Mouse (Mus musculus): ENCODE measurements around the gene Unc13c. TPM values are rescaled to one million over a fixed set of nuclear protein-coding genes. Genes with fewer than 3 reads are reported as not detected.

Gene Unc13c
- polyA plus RNA-seq, 1 experiment from 2014 or later, result 0.24 TPM

- no peak for ATAC-seq (replicated peaks; ENCODE audit: low FRiP score, low TSS enrichment, low read depth)
- no peak overlapping the region for H3K27ac ChIP-seq (ENCODE audit: low read depth)
- WGBS, result 46% methylated on average over 9 of the region's 9 CpGs
- no peak overlapping the region for H3K4me3 ChIP-seq (ENCODE audit: low read depth, low read length)
- H3K9me3 ChIP-seq (ENCODE audit: control insufficient read depth, low read length), result no peaks in the 10 kb centered on the region
- H3K27me3 ChIP-seq (replicated peaks; ENCODE audit: control insufficient read depth, insufficient read depth, low read length), result peaks cover 7% of the 10 kb centered on the region; the same call in 1 of the 2 replicates
- no peaks in the 10 kb centered on the region for H3K36me3 ChIP-seq (ENCODE audit: control insufficient read depth, insufficient read depth, low read length)
- no peak overlapping the region for H3K4me2 ChIP-seq (ENCODE audit: low read length)
- H3K4me1 ChIP-seq (replicated peaks; ENCODE audit: control insufficient read depth, insufficient read depth, low read length), result 0 out of 2 replicates have a peak, but pooled peaks cover 3% of the 10 kb centered on the region
- DNase-seq (ENCODE audit: low spot score), result no peak
- no peak overlapping the region for H3K9ac ChIP-seq (ENCODE audit: low read length)
Measured at GRCm38 (mm10) chr9:73965322-73965915, 3.3 kb downstream of the Unc13c start.

DNA sequence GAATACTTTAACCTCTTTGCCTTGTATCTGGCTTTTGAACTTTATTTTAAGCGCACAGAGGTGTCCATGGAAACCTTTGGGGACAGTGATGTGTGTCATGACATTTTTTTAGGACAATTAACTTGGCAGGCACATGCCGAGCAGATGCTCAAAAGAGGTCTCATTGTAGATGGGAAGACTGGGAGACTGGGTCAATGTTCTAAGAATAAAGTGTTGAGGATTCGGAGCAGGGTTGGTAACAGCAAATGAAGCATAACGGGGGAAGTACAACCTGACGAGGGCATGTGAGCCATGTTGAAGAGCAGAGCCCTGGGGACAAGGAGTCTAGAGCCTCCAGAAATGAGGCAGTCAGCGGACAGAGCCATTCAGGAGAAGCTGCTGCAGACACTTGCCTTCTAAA is 6.3 kb downstream of the Unc13c start:
- Histone ChIP-seq H3K36me3 (ENCODE audit: control insufficient read depth, insufficient read depth, low read length) (no peaks in the 10 kb centered on the region), H3K27me3 (replicated peaks; ENCODE audit: control insufficient read depth, insufficient read depth, low read length) (no peaks in the 10 kb centered on the region; the same call in 1 of the 2 replicates)
- ATAC-seq (replicated peaks; ENCODE audit: low FRiP score, low TSS enrichment, low read depth), result no peak

DNA sequence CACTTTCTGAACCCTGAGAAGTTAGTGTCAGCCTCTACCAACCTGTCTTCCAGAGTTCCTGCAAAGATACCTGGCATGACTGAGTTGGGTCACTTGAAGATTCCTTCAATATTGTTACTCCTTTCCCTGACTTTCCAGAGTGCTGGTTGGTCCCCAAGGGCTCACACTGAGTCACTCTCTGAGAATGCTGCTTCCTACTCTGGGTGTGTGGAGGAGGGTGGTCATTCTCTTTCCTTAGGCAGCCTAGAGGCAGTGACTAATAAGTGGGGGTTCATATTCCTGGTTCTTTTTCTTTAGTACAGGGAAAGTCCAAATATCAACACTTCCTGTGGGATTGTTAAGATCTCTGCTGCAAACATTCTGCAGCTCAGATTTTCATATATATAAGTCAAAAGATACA is 16.4 kb downstream of the Unc13c start:
- Histone ChIP-seq H3K27me3 (replicated peaks; ENCODE audit: control insufficient read depth, insufficient read depth, low read length) (no peaks in the 10 kb centered on the region), H3K4me2 (ENCODE audit: low read length) (no peak overlapping the region), H3K9ac (ENCODE audit: low read length) (no peak overlapping the region), H3K4me3 (ENCODE audit: low read depth, low read length) (no peak overlapping the region), H3K4me1 (replicated peaks; ENCODE audit: control insufficient read depth, insufficient read depth, low read length) (no peaks in the 10 kb centered on the region), H3K27ac (ENCODE audit: low read depth) (no peak overlapping the region), H3K36me3 (ENCODE audit: control insufficient read depth, insufficient read depth, low read length) (no peaks in the 10 kb centered on the region), H3K9me3 (ENCODE audit: control insufficient read depth, low read length) (no peaks in the 10 kb centered on the region)
- no peak for DNase-seq (ENCODE audit: low spot score)
- ATAC-seq (replicated peaks; ENCODE audit: low FRiP score, low TSS enrichment, low read depth), result no peak

More for the DNA sequence above, 6.3 kb downstream of the Unc13c start:
- Histone ChIP-seq H3K4me3 (ENCODE audit: low read depth, low read length) (no peak overlapping the region), H3K9ac (ENCODE audit: low read length) (no peak overlapping the region), H3K4me1 (replicated peaks; ENCODE audit: control insufficient read depth, insufficient read depth, low read length) (0 out of 2 replicates have a peak, but pooled peaks cover 3% of the 10 kb centered on the region), H3K27ac (ENCODE audit: low read depth) (no peak overlapping the region), H3K4me2 (ENCODE audit: low read length) (no peak overlapping the region), H3K9me3 (ENCODE audit: control insufficient read depth, low read length) (no peaks in the 10 kb centered on the region)
- 87% methylated on average over 6 of the region's 6 CpGs for WGBS
- no peak for DNase-seq (ENCODE audit: low spot score)

DNA sequence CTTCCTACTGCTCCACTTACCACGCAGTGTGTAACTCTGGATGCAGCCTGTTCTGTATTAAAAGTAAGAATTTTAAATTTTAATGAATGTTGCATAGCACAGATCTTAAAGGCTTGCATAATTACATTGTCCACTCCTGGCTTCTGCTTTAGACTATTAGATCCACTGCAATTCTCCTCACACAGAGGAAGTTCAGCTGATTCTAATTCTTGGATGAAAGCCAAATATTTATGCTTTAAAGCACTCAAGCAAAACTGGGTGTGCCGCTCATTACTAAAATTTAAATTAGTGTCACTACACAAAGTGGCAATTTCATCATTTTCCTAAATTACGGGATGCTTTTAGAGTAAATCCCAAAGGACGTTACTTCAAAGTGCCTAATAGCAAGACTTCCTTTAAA is 17.2 kb downstream of the Unc13c start:
- ATAC-seq (replicated peaks; ENCODE audit: low FRiP score, low TSS enrichment, low read depth) (no peak), DNase-seq (ENCODE audit: low spot score) (no peak)
- H3K9me3 ChIP-seq (ENCODE audit: control insufficient read depth, low read length), result no peaks in the 10 kb centered on the region
- no peaks in the 10 kb centered on the region for H3K27me3 ChIP-seq (replicated peaks; ENCODE audit: control insufficient read depth, insufficient read depth, low read length)
- H3K4me3 ChIP-seq (ENCODE audit: low read depth, low read length), result no peak overlapping the region
- H3K27ac ChIP-seq (ENCODE audit: low read depth), result no peak overlapping the region
- 73% methylated on average over 4 of the region's 4 CpGs for WGBS
- H3K9ac ChIP-seq (ENCODE audit: low read length), result no peak overlapping the region
- H3K4me1 ChIP-seq (replicated peaks; ENCODE audit: control insufficient read depth, insufficient read depth, low read length), result no peaks in the 10 kb centered on the region
- H3K36me3 ChIP-seq (ENCODE audit: control insufficient read depth, insufficient read depth, low read length), result no peaks in the 10 kb centered on the region
- no peak overlapping the region for H3K4me2 ChIP-seq (ENCODE audit: low read length)

GRCm38 (mm10) chr9:73934844-73935243 is 33.9 kb downstream of the Unc13c start:
- H3K4me3 ChIP-seq (ENCODE audit: low read depth, low read length), result no peak overlapping the region
- no peak overlapping the region for H3K27ac ChIP-seq (ENCODE audit: low read depth)
- H3K4me1 ChIP-seq (replicated peaks; ENCODE audit: control insufficient read depth, insufficient read depth, low read length), result no peaks in the 10 kb centered on the region
- 62% methylated on average over 4 of the region's 4 CpGs for WGBS
- no peak overlapping the region for H3K4me2 ChIP-seq (ENCODE audit: low read length)
- H3K9ac ChIP-seq (ENCODE audit: low read length), result no peak overlapping the region
- no peaks in the 10 kb centered on the region for H3K36me3 ChIP-seq (ENCODE audit: control insufficient read depth, insufficient read depth, low read length)
- H3K9me3 ChIP-seq (ENCODE audit: control insufficient read depth, low read length), result no peaks in the 10 kb centered on the region
- DNase-seq (ENCODE audit: low spot score) (no peak), ATAC-seq (replicated peaks; ENCODE audit: low FRiP score, low TSS enrichment, low read depth) (no peak)
- H3K27me3 ChIP-seq (replicated peaks; ENCODE audit: control insufficient read depth, insufficient read depth, low read length), result no peaks in the 10 kb centered on the region

GRCm38 (mm10) chr9:73931988-73932387 is 36.8 kb downstream of the Unc13c start:
- no peaks in the 10 kb centered on the region for H3K4me1 ChIP-seq (replicated peaks; ENCODE audit: control insufficient read depth, insufficient read depth, low read length)
- no peaks in the 10 kb centered on the region for H3K27me3 ChIP-seq (replicated peaks; ENCODE audit: control insufficient read depth, insufficient read depth, low read length)
- ATAC-seq (replicated peaks; ENCODE audit: low FRiP score, low TSS enrichment, low read depth) (no peak), DNase-seq (ENCODE audit: low spot score) (no peak)
- H3K27ac ChIP-seq (ENCODE audit: low read depth), result no peak overlapping the region
- H3K9me3 ChIP-seq (ENCODE audit: control insufficient read depth, low read length), result no peaks in the 10 kb centered on the region
- H3K9ac ChIP-seq (ENCODE audit: low read length), result no peak overlapping the region
- H3K36me3 ChIP-seq (ENCODE audit: control insufficient read depth, insufficient read depth, low read length), result no peaks in the 10 kb centered on the region
- no peak overlapping the region for H3K4me2 ChIP-seq (ENCODE audit: low read length)
- WGBS, result 93% methylated on average over 9 of the region's 9 CpGs
- no peak overlapping the region for H3K4me3 ChIP-seq (ENCODE audit: low read depth, low read length)

DNA sequence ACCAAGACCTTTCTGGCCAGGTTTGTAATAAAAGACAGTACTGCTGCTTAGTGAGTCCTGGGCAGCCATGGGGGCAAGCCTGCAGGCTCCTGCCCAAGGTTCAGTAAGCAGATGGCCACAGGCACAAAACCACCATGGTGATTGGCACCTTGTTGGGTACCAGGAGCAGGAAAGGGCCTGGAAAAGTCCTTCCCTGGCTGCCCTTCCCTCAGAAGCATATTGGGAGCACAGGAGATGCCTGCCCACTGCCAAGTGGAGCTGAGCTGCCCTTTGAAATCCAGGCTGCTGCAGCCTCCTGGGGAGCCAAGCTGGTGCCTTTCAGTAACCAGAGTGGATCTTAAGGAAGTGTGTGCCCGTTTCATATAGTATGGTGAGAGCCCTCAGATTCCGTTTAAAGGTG is 41.5 kb downstream of the Unc13c start:
- DNase-seq (ENCODE audit: low spot score), result no peak
- 76% methylated on average over 2 of the region's 2 CpGs for WGBS
- no peaks in the 10 kb centered on the region for H3K4me1 ChIP-seq (replicated peaks; ENCODE audit: control insufficient read depth, insufficient read depth, low read length)

DNA sequence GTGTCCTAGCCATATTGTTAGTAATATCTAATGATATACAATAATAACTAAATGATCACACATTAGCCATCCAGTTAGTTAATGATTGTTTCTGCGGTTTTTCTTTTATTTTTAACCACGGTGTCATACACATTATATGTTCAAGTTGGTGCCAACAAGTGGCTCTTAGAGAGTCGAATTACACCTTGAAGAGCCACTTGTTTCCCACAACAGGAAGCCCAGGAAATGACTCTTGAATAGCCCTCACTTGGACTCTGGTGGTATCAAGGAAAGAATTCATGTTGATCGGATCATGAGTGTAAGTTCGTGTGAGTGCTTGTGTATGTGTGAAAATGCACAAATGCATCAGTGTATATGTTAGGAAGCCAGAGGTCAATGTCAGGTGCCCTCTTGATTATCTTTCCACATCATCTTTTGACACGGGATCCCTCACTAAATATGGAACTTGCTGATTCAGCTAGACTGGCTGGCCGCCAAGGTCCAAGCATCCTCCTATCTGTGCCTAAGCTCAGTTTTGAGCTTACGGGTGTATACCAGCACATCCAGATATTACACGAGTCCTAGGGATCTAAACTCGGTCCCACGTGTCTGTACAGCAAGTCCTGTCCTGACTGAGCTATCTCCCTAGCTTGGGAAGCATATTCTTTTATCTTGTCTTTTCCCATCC is 46.2 kb downstream of the Unc13c start:
- ATAC-seq (replicated peaks; ENCODE audit: low FRiP score, low TSS enrichment, low read depth), result no peak
- no peak overlapping the region for H3K9ac ChIP-seq (ENCODE audit: low read length)
- H3K4me1 ChIP-seq (replicated peaks; ENCODE audit: control insufficient read depth, insufficient read depth, low read length), result no peaks in the 10 kb centered on the region
- 78% methylated on average over 11 of the region's 11 CpGs for WGBS
- H3K27me3 ChIP-seq (replicated peaks; ENCODE audit: control insufficient read depth, insufficient read depth, low read length), result no peaks in the 10 kb centered on the region
- H3K27ac ChIP-seq (ENCODE audit: low read depth), result no peak overlapping the region
- H3K9me3 ChIP-seq (ENCODE audit: control insufficient read depth, low read length), result no peaks in the 10 kb centered on the region
- H3K36me3 ChIP-seq (ENCODE audit: control insufficient read depth, insufficient read depth, low read length), result no peaks in the 10 kb centered on the region
- no peak for DNase-seq (ENCODE audit: low spot score)
- H3K4me3 ChIP-seq (ENCODE audit: low read depth, low read length), result no peak overlapping the region
- H3K4me2 ChIP-seq (ENCODE audit: low read length), result no peak overlapping the region

More for the DNA sequence above, 41.5 kb downstream of the Unc13c start:
- Histone ChIP-seq H3K36me3 (ENCODE audit: control insufficient read depth, insufficient read depth, low read length) (no peaks in the 10 kb centered on the region), H3K9me3 (ENCODE audit: control insufficient read depth, low read length) (no peaks in the 10 kb centered on the region), H3K27ac (ENCODE audit: low read depth) (no peak overlapping the region), H3K27me3 (replicated peaks; ENCODE audit: control insufficient read depth, insufficient read depth, low read length) (no peaks in the 10 kb centered on the region), H3K9ac (ENCODE audit: low read length) (no peak overlapping the region), H3K4me3 (ENCODE audit: low read depth, low read length) (no peak overlapping the region), H3K4me2 (ENCODE audit: low read length) (no peak overlapping the region)
- ATAC-seq (replicated peaks; ENCODE audit: low FRiP score, low TSS enrichment, low read depth), result no peak

GRCm38 (mm10) chr9:73905959-73906358 is 62.8 kb downstream of the Unc13c start:
- DNase-seq (ENCODE audit: low spot score), result no peak
- H3K27ac ChIP-seq (ENCODE audit: low read depth), result no peak overlapping the region
- 63% methylated on average over 4 of the region's 4 CpGs for WGBS

More at GRCm38 (mm10) chr9:73905959-73906358, 62.8 kb downstream of the Unc13c start:
- H3K4me1 ChIP-seq (replicated peaks; ENCODE audit: control insufficient read depth, insufficient read depth, low read length), result no peaks in the 10 kb centered on the region
- H3K9me3 ChIP-seq (ENCODE audit: control insufficient read depth, low read length), result peaks cover 6% of the 10 kb centered on the region
- no peak overlapping the region for H3K9ac ChIP-seq (ENCODE audit: low read length)
- H3K4me2 ChIP-seq (ENCODE audit: low read length), result no peak overlapping the region
- no peaks in the 10 kb centered on the region for H3K36me3 ChIP-seq (ENCODE audit: control insufficient read depth, insufficient read depth, low read length)
- no peaks in the 10 kb centered on the region for H3K27me3 ChIP-seq (replicated peaks; ENCODE audit: control insufficient read depth, insufficient read depth, low read length)
- H3K4me3 ChIP-seq (ENCODE audit: low read depth, low read length), result no peak overlapping the region
- no peak for ATAC-seq (replicated peaks; ENCODE audit: low FRiP score, low TSS enrichment, low read depth)
